9 mouse cellular contexts compared by ENCODE assay signal in genomic region chr3:30505741-30506251, GRCm38 (mm10). TPM values are rescaled to one million over a fixed set of nuclear protein-coding genes. Genes with fewer than 3 reads are reported as not detected.
A peak's percentile ranks its signal among the peaks of the same experiment; 100 is the strongest.
DNase-seq lines count a peak whose midpoint lies in the region; ATAC-seq and TF ChIP-seq lines count a peak whose summit lies in the region.
"Had no signal": no experiment of that assay in that cellular context is flagged by ENCODE, and none has a peak within 500 bp of the region (broad histone marks: within the 10 kb centered on the region; RNA-seq: fewer than 3 reads in every experiment).

No protein-coding gene starts in this region.

- no peaks in the 10 kb centered on the region for H3K9me3 ChIP-seq in midbrain, embryonic 10.5 days (replicated peaks)
- no peaks in the 10 kb centered on the region for H3K9me3 ChIP-seq in midbrain, postnatal 0 days (ENCODE audit: low read length)
- no peaks in the 10 kb centered on the region for H3K9me3 ChIP-seq in heart, embryonic 14.5 days (ENCODE audit: control insufficient read depth, low read length)
- H3K9me3 ChIP-seq in limb, embryonic 15.5 days: no peaks in the 10 kb centered on the region
- no peaks in the 10 kb centered on the region for H3K9me3 ChIP-seq in stomach, embryonic 16.5 days (replicated peaks; ENCODE audit: control insufficient read depth, low read length)

- peaks cover 52% of the 10 kb centered on the region for H3K27me3 ChIP-seq in midbrain, embryonic 10.5 days (ENCODE audit: low read depth, poor library complexity, severe bottlenecking)
- peaks cover 41% of the 10 kb centered on the region for H3K27me3 ChIP-seq in midbrain, postnatal 0 days (ENCODE audit: insufficient read depth, low read length)
- H3K27me3 ChIP-seq in heart, embryonic 14.5 days (ENCODE audit: control insufficient read depth, insufficient read depth, low read length): peaks cover 25% of the 10 kb centered on the region
- H3K27me3 ChIP-seq in limb, embryonic 15.5 days: peaks cover 5% of the 10 kb centered on the region
- no peaks in the 10 kb centered on the region for H3K27me3 ChIP-seq in stomach, embryonic 16.5 days (ENCODE audit: control insufficient read depth, insufficient read depth, low read length)

- TF ChIP-seq CTCF in midbrain, postnatal 0 days (IDR thresholded peaks at IDR 0.05): no peak

- peak overlapping the region; percentile 72 for H3K27ac ChIP-seq in midbrain, embryonic 10.5 days (replicated peaks)
- H3K27ac ChIP-seq in midbrain, postnatal 0 days (ENCODE audit: low read depth, low read length): no peak overlapping the region
- peak overlapping the region in 1 of 2 experiments; percentile 26; a peak in 1 of 4 replicates for H3K27ac ChIP-seq in heart, embryonic 14.5 days (replicated peaks in 1 of 2; ENCODE audit: control insufficient read depth in 1 of 2, insufficient read depth in 1 of 2, low read depth in 2 of 2, low read length in 2 of 2)
- H3K27ac ChIP-seq in limb, embryonic 15.5 days: peak overlapping the region; percentile 97
- peak overlapping the region; percentile 97 for H3K27ac ChIP-seq in stomach, embryonic 16.5 days (ENCODE audit: low read length)

- no peak overlapping the region for H3K9ac ChIP-seq in midbrain, postnatal 0 days (replicated peaks; ENCODE audit: low read length, poor library complexity, severe bottlenecking)
- peak overlapping the region; percentile 40 for H3K9ac ChIP-seq in heart, embryonic 14.5 days (ENCODE audit: low read length)
- H3K9ac ChIP-seq in limb, embryonic 15.5 days: no peak overlapping the region
- H3K9ac ChIP-seq in stomach, embryonic 16.5 days (ENCODE audit: low read length): peak overlapping the region; percentile 67

- 6% methylated on average over 16 of the region's 16 CpGs for WGBS in midbrain, embryonic 10.5 days
- WGBS in midbrain, postnatal 0 days: 27% methylated on average over 16 of the region's 16 CpGs
- WGBS in heart, embryonic 14.5 days: 38% methylated on average over 16 of the region's 16 CpGs
- 21% methylated on average over 16 of the region's 16 CpGs for WGBS in limb, embryonic 15.5 days
- WGBS in stomach, embryonic 16.5 days: 34% methylated on average over 16 of the region's 16 CpGs

- peak; percentile 37 for DNase-seq in midbrain, embryonic 10.5 days (ENCODE audit: low spot score)
- no peak for DNase-seq in midbrain, postnatal 0 days (ENCODE audit: low spot score)
- no peak for DNase-seq in cerebellum, adult 9-10 months
- no peak for DNase-seq in urinary bladder, adult 2 months (ENCODE audit: low spot score)
- DNase-seq: layer of hippocampus, adult 9-11 months had no signal

- H3K4me3 ChIP-seq in midbrain, embryonic 10.5 days: peak overlapping the region; percentile 76
- H3K4me3 ChIP-seq in midbrain, postnatal 0 days (ENCODE audit: low read depth, low read length): no peak overlapping the region
- no peak overlapping the region for H3K4me3 ChIP-seq in heart, embryonic 14.5 days (ENCODE audit: control insufficient read depth in 1 of 2, insufficient read depth in 1 of 2, low read depth in 1 of 2, low read length in 2 of 2)
- 0 out of 2 replicates have a peak overlapping the region, but pooled peaks have one; percentile 10 for H3K4me3 ChIP-seq in limb, embryonic 15.5 days
- peak overlapping the region; percentile 15 for H3K4me3 ChIP-seq in stomach, embryonic 16.5 days (replicated peaks; ENCODE audit: low read length)

- no peak for ATAC-seq in midbrain, postnatal 0 days (ENCODE audit: low FRiP score)
- ATAC-seq in heart, embryonic 14.5 days (ENCODE audit: insufficient number of reproducible peaks, insufficient read depth, low FRiP score, low read depth): no peak
- ATAC-seq in limb, embryonic 15.5 days (ENCODE audit: insufficient number of reproducible peaks, low FRiP score, low TSS enrichment, low read depth): no peak
- ATAC-seq in stomach, embryonic 16.5 days (ENCODE audit: insufficient read depth, low FRiP score): no peak
- ATAC-seq: forebrain, embryonic 16.5 days had no signal

- no peaks in the 10 kb centered on the region for H3K36me3 ChIP-seq in midbrain, embryonic 10.5 days
- no peaks in the 10 kb centered on the region for H3K36me3 ChIP-seq in midbrain, postnatal 0 days (ENCODE audit: insufficient read depth, low read length)
- no peaks in the 10 kb centered on the region for H3K36me3 ChIP-seq in heart, embryonic 14.5 days (ENCODE audit: control insufficient read depth, insufficient read depth, low read length)
- no peaks in the 10 kb centered on the region for H3K36me3 ChIP-seq in limb, embryonic 15.5 days
- no peaks in the 10 kb centered on the region for H3K36me3 ChIP-seq in stomach, embryonic 16.5 days (ENCODE audit: control insufficient read depth, insufficient read depth, low read length)

- H3K4me2 ChIP-seq in midbrain, postnatal 0 days (ENCODE audit: low read depth, low read length, poor library complexity, severe bottlenecking): no peak overlapping the region
- peak overlapping the region; percentile 94 for H3K4me2 ChIP-seq in heart, embryonic 14.5 days (ENCODE audit: low read length)
- H3K4me2 ChIP-seq in limb, embryonic 15.5 days: peak overlapping the region; percentile 80
- H3K4me2 ChIP-seq in stomach, embryonic 16.5 days (ENCODE audit: low read depth, low read length): peak overlapping the region; percentile 95

- H3K4me1 ChIP-seq in midbrain, embryonic 10.5 days: peaks cover 69% of the 10 kb centered on the region
- 0 out of 2 replicates have a peak, but pooled peaks cover 8% of the 10 kb centered on the region for H3K4me1 ChIP-seq in midbrain, postnatal 0 days (ENCODE audit: insufficient read depth, low read length)
- peaks cover 11 to 18% of the 10 kb centered on the region in 2 experiments for H3K4me1 ChIP-seq in heart, embryonic 14.5 days (ENCODE audit: control insufficient read depth in 2 of 2, insufficient read depth in 2 of 2, low read length in 2 of 2)
- peaks cover 47% of the 10 kb centered on the region for H3K4me1 ChIP-seq in limb, embryonic 15.5 days
- peaks cover 18% of the 10 kb centered on the region for H3K4me1 ChIP-seq in stomach, embryonic 16.5 days (ENCODE audit: control insufficient read depth, insufficient read depth, low read length)

RNA-seq across cellular contexts. Expression of gene Mecom, which starts 42.0 kb away (rescaled TPM):
- polyA plus RNA-seq in midbrain, embryonic 10.5 days (2016; fragmentation: Nextera tagmentation; extraction: Ambion mirVana): 22.6 and 34.8 TPM in 2 replicates
- 4.7 and 5.1 TPM in 2 replicates for total RNA-seq in midbrain, postnatal 0 days (2014; rRNA removed)
- polyA plus RNA-seq in midbrain, postnatal 0 days (2015; fragmentation: Nextera tagmentation; extraction: Ambion mirVana): 2.0 and 2.6 TPM in 2 replicates
- polyA plus RNA-seq in heart, embryonic 14.5 days (2014; fragmentation: Nextera tagmentation; extraction: Ambion mirVana): 23.0 and 24.1 TPM in 2 replicates
- polyA plus RNA-seq in limb, embryonic 15.5 days (2015; fragmentation: Nextera tagmentation; extraction: Ambion mirVana): 37.7 and 38.4 TPM in 2 replicates
- 57.4 and 64.1 TPM in 2 replicates for polyA plus RNA-seq in stomach, embryonic 16.5 days (2015; fragmentation: Nextera tagmentation; extraction: Ambion mirVana)
- 48.8 and 53.3 TPM in 2 replicates for polyA plus RNA-seq in urinary bladder, adult 2 months (2012; rRNA removed)

Comparison
In these comparisons a context has a peak if more than half of its experiments do, and no peak if none do; other contexts are left out.
1. H3K4me3 ChIP-seq: peak in midbrain, embryonic 10.5 days (single experiment), limb, embryonic 15.5 days (single experiment) and stomach, embryonic 16.5 days (single experiment); none in midbrain, postnatal 0 days (single experiment) and heart, embryonic 14.5 days (0 of 2).
2. H3K9ac ChIP-seq: peak in heart, embryonic 14.5 days (single experiment) and stomach, embryonic 16.5 days (single experiment); none in midbrain, postnatal 0 days (single experiment) and limb, embryonic 15.5 days (single experiment).